Mouse (Mus musculus) kidney, adult 18-20 months (tissue): ENCODE results near the gene Hmgxb4.
A peak's percentile ranks its signal among the peaks of the same experiment; 100 is the strongest.
"Not testable (repeated sequence)": the region's sequence is repeated elsewhere in the genome, so short reads cannot be mapped to it uniquely, and the experiment has no call there.

Source experiments
- DNase-seq: peaks from one replicate; pipeline ENCODE4 v3.0.0; 2021

Hmgxb4 gene

DNA sequence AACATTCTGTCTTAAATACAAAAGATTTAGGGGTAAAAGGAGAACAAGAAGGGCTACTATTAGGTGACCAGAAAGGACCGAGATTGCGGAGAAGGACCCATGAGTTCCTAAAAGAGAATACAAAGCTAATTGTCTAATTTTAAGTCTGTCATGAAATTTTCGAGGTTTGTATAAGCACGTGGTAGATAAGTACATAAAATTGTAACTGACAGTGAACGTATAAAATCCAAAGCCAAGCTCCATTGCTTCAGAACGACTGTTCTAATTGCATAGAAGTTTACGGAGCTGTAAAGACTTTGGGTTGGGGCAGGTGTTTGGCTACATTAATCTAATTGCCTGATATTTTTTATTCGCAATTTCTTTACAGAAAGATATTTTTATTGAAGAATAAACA lies at the start of gene Hmgxb4:
Gene Hmgxb4 (plus strand): TSS at position 276 of the 394 bp plus-strand sequence.
- no peak for DNase-seq

DNA sequence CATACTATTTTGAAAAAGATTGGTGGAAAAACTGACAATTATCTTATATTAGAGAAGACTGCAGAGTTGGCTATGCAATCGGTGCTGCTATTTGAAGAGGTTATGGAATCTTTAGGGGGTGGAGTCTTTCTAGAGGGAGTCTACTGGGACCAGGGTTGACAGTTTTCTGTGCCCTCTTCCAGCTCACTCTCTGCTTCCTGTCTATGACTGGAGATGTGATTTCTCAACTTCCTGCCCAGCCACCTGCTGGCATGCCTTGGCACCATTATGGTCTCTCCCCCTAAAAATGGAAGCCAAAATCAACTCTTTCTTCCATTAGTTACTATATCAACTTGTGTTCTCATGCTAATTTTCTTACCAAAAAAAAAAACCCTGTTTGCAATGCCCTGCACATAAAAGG lies 43.7 kb upstream of the Hmgxb4 start:
- DNase-seq, result no peak

DNA sequence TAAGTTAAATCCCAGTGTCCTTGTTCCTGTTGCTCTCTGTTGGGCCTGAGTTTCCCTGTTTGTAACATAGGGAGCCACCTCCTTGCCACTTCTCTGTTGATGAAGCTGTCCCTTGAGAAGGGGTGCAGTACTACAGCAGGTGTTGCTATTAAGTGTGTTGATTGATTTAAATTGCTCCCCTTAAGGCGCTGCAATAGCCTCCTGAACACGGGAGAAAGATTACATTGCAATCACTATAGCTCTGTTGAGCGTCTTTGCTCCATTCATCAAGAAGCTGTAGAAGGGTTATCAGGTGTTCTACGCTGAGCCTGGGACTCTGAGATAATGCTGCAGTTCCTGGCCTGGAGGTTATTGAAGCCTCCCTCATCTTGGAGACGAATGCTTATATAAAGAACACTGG lies 29.2 kb upstream of the Hmgxb4 start:
- DNase-seq, result no peak

DNA sequence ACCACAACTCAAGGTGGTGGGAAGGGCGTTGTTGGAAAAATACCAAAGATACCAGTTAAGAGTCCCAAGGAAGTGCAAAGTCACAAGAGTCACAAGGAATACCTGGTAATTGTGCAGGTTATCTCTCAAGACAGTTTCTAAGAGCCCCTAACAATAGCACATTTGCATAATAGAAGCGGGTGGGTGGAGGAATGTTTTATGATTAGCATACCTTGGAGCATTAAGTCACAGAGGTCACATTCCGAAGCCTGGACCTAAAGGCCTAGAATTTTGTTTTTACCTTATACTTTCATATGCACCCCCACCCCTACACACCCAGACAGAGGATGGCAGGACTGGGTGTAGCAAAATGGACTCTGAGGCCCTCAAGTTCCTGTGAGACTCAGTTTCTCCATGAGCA lies 22.9 kb upstream of the Hmgxb4 start:
- not testable (repeated sequence) for DNase-seq

DNA sequence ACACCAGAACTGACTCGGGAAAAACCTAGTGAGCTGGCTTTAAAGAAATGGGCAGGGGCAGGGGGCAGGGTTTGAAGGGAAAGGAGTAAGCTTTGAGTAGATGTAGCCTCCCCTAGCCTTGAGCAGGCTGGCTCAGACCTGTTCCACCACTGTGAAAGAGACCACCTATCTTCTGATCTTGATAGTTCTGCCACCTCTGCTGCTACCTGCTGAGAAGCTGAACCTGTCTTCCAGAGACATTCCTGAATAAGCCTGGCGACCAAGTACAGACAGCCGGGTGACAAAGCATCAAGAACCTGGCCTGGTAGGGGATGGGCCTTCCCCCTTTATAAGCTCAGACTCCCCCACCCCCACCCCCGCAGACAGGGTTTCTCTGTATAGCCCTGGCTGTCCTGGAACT lies 21.5 kb upstream of the Hmgxb4 start:
- no peak for DNase-seq

DNA sequence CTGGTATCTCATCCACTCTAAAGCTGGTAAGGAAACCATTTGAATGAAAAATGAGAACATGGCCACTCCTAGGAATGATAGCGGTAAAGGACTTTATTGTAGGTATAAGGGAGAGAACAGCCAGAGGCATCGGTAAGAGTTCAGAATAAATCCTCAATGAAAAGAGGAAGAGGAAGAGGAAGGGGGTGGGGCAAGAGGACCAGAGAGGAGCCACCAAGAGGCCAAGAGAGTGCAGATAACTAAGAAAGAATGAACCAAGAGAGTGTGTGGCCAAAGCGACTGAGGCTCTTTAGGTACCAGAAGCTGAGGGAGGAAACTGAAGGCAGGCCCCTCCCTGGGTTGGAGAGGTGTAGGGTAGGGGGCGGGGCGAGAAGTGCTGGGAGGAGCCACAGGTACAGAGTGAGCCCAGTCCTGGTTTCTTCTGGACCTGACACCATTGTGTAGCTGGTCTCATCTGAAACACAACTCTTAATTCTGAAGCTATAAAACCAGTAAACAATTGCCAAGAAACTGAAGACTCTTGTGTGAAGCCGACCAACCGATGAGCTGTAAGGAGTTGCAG lies 20.8 kb upstream of the Hmgxb4 start:
- no peak for DNase-seq

DNA sequence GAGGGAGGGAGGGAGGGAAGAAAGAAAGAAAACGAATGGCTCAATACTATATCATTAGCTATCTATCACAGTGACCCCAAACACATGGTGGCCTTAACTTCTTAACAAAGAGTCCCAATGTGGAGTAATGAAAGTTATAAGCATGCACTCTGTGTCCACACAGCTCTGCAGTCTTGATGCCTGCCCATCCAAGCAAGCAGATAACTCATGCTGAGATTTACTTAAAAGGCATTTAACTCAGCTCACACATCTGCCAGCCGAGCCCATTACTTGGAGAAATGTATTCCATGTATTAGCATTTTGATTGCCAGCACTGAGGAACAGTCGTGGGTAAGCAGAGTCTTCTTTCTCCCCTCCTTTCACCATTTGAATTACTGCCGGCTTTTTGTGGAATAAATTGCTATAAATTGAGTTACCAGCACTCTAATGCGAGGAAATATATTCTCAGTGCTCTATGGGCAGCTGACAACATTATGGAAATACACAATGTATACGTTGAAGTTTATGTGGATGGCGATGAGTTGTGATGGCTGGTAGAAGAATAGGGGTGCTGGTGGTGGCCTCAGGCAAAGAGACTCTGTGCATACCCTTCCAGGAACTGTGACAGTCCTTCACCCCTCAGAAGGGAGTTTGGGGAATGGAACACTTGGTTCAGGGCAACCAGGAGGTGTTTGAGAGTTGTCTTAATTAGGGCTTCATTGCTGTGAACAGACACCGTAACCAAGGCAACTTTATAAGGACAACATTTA lies 19.9 kb upstream of the Hmgxb4 start:
- DNase-seq, result no peak

DNA sequence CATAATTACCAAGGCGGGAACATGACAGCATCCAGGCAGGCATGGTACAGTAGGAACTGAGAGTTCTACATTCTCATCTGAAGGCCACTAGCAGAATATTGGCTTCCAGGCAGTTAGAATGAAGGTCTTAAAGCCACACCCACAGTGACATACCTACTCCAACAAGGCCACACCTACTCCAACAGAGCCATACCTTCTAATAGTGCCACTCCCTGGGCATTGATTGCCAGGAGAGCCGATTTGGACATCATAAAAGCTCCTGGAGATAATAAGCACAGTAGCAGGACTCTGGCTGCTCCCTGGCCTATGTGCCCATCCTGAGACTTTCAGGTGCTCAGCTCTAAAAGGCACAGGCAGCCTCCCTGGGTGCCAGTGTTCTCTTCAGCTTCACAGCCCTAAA lies 19.3 kb upstream of the Hmgxb4 start:
- no peak for DNase-seq

DNA sequence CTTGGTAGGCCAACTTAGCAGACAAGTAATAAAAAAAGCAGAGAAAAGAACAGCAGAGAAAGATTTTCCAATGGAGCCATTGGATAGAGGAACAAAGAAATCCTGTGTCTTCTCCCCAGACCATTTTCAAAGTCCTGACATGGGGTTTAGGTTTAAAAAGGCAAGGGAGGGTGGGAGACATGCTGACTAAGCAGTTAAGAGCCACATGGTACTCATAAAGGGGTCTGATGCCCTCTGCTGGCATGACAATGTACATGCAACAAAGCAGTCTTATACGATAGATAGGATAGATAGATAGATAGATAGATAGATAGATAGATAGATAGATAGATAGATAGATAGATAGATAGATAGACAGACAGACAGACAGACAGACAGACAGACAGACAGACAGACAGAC lies 15.7 kb upstream of the Hmgxb4 start:
- no peak for DNase-seq

DNA sequence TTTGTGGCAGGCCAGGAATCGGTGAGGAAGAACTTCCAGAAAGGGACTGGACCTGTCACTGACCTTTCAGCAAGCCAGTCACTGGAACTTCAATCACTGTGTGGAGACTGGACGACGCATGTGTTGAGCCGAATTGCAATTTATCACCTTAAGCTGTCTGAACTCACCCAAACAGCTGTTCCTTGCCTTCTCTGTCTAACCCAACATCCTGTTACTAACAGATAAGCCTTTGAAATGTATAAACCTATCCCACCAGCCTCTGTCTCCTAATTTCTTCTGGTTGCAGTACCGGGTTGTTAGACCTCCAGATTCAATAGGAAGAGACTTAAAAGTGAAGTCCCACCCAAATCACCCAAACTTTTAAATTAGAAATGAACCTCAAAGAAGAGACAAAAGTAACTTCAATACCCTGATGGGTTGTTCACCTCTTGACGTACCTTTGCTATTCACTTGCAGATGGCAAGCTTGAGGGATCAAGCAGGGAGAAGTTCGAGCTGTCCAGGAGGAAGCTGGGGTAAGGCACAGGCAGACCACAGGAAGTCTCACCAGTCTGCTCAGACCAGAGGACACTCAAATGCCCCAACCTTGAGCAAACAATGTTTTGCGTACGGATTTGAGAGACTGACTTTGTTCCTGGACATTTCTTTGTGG lies 13.0 kb upstream of the Hmgxb4 start:
- no peak for DNase-seq

DNA sequence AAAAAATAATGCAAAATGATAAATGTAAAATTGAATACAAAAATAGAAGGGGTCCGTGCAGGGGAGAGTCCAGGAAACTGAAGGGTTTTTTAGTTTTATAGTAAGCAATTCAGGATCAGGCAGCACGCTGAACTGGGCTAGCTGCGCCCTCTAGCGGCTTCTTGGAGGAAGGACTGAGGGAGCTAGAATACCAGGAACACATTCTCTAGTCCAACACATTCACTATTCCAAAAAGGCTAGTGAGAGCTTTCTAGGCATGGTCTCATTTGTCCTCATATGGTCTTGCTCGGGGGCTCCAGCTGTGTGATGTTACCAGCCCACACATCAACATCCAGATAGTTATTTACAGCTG lies 12.5 kb upstream of the Hmgxb4 start:
- DNase-seq, result peak; percentile 49

DNA sequence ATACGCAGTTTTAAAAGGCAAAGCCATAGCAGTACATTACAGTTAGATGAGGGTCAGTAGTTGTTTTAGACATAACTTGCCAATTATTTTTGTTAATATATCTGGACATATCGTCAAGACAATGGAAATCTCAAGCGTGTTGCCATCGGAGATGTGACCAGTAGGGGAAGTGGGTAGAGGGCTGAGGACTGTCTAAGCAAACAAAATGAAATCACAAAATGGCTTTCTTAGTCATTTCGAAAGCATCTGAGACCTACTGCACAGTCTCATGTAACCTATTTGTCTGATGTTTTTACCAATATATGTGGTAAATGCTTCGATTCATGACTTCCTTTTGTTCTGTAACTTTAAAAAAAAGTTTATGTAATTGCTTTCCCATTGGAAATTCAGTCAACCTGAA lies 11.3 kb upstream of the Hmgxb4 start:
- no peak for DNase-seq

DNA sequence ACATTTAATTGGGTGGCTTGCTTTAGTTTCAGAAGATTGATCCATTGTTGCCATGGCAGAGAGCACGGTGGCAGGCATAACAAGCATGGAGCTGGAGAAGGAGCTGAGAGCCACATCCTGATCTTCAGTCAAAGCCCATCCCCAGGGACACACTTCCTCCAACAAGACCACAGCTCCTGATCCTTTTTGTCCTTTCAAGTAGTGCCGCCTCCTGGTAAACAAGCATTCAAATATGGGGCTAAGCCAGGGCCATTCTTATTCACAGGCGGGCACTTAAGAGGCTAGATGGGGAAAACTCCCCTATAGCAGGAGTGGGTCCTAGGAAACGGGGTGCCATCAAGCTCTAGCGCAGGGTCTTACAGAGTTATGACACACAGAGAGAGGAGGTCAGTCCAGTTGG lies 5.7 kb upstream of the Hmgxb4 start:
- DNase-seq, result no peak

DNA sequence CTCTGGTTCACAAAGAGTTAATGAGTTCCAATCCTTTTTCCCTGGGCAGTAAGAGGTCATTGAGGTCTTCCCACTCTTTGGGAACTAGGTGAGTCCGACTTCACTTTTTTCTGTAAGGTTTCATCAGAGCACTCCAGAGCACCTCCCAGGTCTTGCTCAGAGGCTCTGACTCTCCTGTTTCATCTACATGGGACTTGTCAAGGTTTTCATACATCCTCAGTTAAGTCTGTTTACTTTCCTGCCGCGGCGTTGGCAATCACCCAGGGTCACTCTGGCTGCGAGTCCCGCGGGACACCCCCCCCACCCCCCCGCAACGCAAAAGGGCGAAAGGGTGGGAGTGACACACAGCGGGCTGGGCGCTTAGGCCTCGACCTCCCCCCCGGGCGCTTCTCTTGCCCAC lies 3.1 kb upstream of the Hmgxb4 start:
- peak; percentile 13 for DNase-seq

DNA sequence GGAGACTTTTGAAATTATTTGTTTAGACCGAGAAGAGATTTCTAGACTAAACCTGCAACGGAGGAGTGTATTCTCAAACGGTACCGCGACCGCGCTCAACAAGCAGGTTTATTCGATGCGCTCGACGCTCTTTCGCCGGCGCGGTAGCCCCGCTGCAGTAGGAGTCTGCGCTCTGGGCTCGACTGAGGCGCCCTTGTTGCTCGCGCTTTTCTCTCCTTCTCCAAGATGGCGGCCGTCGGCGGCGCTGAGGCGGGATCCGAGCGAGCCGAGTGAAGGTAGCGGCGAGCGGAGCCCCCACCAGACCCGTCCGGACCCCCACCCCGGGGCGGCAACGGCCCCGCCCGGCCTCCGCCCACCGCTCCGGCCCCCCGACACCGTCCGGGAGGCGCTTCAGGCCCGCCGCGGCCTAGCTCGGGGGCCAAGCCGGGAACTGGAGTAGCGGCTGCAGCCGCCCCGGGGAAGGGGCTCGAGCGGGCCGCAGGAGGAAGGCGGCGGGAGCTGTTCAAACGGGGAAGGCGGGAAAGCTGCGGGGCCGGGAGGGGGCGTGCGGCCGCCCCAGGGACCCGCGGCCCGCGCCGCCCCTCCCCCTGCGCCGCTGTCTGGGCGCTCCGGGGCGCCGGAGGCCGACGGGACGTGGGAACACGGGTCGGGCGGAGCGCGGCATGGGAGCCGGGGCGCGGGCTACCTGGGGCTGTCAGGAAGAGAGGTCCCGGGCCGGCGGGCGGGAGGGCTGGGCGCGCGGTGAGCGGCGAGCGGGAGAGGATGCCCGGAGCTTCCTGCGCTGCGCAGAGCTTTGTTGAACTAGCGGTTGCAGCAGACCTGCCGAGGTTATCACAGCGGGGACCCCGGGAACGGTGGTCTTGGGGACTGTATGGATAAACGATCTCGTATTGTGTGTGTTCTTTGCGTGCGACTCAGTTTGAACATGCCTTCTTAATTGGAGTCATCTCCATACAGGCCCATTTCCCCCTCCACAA lies 607 bp downstream of the Hmgxb4 start:
- DNase-seq, result peak; percentile 89

DNA sequence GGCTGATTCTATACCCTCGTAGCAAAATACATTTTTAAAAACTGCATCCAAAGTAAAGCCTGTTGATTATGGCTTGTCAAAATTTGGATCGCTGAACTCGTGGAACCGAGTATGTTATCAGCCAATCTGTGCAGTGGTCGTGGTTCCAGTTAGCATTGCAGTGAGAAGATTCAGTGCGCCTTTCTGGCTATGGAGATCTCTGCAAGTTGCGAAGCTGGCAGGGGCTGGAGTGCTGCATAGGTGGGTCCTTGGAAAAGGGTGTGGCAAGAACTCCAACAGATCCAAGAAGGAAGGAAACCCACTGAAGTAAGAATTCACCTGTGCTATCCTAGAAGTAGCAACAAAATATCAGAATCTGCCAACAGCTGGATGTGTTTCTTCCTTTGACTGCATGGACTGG lies 1.4 kb downstream of the Hmgxb4 start:
- DNase-seq, result no peak

DNA sequence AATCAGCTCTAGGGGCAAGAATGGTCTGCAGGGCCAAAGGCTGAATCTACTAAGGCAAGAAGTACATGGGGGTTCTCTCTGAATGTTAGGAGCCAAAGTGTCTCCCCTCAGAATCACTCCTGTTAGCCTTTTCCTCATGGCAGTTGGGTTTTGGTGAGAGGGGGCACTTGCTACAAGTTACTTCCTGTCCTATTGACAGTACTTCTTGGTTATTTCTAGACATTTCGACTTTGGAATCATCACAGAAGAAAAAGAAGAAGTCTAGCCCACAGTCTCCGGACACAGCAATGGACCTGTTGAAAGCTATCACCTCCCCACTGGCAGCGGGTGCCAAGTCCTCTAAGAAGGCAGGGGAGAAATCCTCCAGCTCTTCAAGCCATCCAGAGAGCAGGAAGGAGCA lies 7.3 kb downstream of the Hmgxb4 start:
- DNase-seq, result no peak

DNA sequence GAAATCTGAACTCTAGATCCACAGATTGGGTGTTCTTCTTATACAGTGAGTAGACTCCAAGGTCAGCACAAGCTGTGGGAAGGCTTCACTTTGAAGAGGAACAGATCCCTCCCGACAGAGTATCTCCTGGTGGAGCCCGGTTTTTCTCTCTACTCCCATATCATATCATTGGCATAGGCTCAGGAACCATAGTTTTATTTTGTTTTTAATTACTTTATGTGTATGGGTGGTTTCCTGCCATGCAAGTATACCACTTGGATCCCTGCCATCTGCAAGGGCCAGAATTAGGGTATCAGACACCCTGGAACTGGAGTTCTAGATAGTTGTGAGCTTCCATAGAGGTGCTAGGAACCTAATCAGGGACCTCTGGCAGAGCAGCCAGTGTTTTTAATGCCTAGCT lies 15.7 kb downstream of the Hmgxb4 start:
- DNase-seq, result no peak

DNA sequence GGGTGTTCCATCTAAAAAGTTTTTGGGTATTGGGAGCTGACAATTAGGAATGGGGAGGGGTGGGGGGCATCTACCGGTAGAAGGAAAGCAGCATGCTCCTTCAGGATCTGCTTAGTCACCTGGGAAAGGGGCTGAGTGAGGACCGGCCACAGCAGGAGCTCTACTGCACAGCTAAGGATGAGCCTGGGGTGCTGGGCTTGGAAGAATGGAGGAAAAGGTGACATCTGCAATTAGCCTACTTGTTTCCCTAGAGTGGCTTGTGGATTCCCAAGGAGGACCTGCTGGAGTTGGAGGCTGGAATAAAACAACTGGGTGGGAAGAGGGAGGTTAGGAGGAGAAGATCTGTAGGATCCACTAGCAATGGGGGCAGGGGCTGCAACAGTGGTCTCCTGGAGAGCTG lies 20.4 kb downstream of the Hmgxb4 start:
- DNase-seq, result no peak

DNA sequence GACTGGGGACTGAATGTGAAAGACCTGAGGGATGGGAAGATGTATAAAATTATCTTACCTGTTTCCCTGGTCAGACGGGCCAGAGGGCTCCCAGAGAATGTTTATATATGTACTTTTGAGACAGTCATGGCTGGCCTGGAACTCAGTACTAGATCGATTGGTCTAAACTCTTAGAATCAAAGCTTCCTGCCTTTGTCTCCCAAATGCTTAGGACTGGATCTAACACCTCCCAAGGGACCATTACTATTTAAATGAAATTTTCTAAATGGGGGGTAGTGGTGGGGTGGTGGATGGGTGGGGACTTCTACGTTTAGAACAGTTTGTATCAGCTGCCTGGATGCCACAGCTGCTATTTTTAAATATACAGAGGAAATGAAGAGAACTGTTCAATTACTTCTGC lies 20.8 kb downstream of the Hmgxb4 start:
- DNase-seq, result no peak

DNA sequence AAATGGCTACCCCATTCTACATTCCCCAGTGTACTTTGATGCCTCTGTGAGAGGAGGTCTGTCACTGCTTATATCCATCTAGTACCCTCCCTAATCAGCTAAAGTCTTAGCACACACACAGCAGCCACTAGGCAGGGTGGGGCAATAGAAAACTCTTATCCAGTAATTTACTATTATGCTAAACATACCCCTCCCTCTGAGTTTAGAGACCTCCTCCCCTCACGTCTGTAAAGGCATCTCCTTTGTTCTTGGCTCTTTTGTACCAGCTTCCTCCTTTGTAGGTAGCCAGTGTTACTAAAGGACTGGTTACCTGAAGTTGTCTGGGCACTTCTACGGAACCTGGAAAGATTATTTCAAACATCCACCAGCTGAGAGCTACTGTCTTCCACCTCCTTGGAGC lies 22.8 kb downstream of the Hmgxb4 start:
- DNase-seq, result no peak

DNA sequence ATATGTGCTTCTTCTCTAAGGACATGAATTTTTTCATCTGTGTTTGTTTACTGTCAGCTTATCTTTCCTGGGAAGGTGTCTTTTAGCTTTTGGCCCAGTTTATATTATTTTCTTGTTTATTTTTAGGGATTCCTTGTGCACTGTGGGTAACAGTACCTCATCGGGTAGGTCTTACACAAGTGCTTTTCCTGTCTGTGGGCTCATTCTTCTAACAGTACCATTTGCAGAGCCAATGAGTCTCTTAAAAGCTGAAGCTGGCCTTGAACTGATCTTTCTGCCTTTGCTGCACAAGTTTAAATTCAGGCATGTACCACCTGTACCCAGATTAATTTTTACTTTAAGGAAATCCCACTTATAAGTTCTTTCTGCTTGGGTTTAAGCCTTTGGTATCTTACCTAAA lies 23.3 kb downstream of the Hmgxb4 start:
- DNase-seq, result no peak

DNA sequence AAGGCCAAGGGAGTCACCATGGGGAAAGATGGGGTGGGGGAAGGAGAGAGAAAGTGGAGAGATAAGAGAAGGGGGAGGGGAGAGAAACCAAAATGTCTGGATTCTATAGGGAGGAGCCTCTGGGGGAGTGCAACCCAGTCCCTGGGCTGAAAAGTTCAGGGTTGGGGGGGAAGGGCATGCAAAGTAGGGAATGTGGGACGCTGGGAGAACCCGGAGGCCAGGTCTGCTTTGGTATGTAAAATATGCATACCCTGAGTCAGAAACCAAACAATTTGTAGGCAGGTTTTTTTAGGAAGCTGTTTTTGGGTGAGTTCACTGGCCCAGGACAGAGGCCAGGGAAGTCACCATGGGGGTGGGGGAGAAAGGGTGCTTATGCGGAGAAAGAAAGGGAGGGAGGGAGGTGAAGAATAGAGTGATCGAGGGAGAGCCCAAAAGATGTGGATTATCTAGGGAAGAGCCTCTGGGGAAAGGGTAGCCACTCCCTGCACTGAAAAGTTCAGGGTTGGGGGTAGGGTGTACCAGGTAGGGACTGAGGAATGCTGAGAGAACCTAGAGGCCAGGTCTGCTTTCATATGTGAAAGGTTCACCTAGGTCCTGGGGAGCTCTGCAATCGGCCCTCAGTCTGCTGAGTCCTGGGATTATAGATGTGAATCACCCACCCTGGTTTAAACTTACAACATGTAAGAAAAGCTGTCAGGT lies 25.3 kb downstream of the Hmgxb4 start:
- peak; percentile 25 for DNase-seq
